Mouse (Mus musculus): Measurements from ENCODE around the gene Agbl3. TPM values are rescaled to one million over a fixed set of nuclear protein-coding genes. Genes with fewer than 3 reads are reported as not detected.

Gene Agbl3
- polyA plus RNA-seq, 1 experiment, result 6.8 TPM

- no peak overlapping the region for H3K27ac ChIP-seq (ENCODE audit: insufficient read depth, low read length)
- TF ChIP-seq POLR2A (IDR thresholded peaks at IDR 0.05; ENCODE audit: low read depth, low read length) (peak; percentile 51; the same call in 1 of the 2 replicates), CTCF (IDR thresholded peaks at IDR 0.05; ENCODE audit: borderline replicate concordance, insufficient read depth, low read length) (no peak)
- peaks cover 2% of the 10 kb centered on the region; the same call in 1 of the 2 replicates for H3K4me1 ChIP-seq (ENCODE audit: control insufficient read depth, insufficient read depth, low read length)
- peak overlapping the region; percentile 73 for H3K4me3 ChIP-seq (ENCODE audit: insufficient read depth, low read length)
These were observed 96.6 kb downstream of the Agbl3 start for GRCm38 (mm10) chr6:34876835-34877156.

GRCm38 (mm10) chr6:34877509-34878321 is 97.5 kb downstream of the Agbl3 start, which contains the start of gene Cyren:
Gene Cyren, minus strand, starts transcription at chr6:34878060.
- H3K4me3 ChIP-seq (ENCODE audit: insufficient read depth, low read length), result peak within 1 kb of the TSS; percentile 73
- H3K27ac ChIP-seq (ENCODE audit: insufficient read depth, low read length), result peak within 1 kb of the TSS; percentile 82
- peaks cover 2% of the 10 kb centered on the region; the same call in 1 of the 2 replicates for H3K4me1 ChIP-seq (ENCODE audit: control insufficient read depth, insufficient read depth, low read length)
- TF ChIP-seq POLR2A (IDR thresholded peaks at IDR 0.05; ENCODE audit: low read depth, low read length) (peak; percentile 76), CTCF (IDR thresholded peaks at IDR 0.05; ENCODE audit: borderline replicate concordance, insufficient read depth, low read length) (no peak)

- TF ChIP-seq POLR2A (IDR thresholded peaks at IDR 0.05; ENCODE audit: low read depth, low read length) (no peak), CTCF (IDR thresholded peaks at IDR 0.05; ENCODE audit: borderline replicate concordance, insufficient read depth, low read length) (no peak)
- Histone ChIP-seq H3K4me3 (ENCODE audit: insufficient read depth, low read length) (no peak overlapping the region), H3K4me1 (ENCODE audit: control insufficient read depth, insufficient read depth, low read length) (peaks cover 2% of the 10 kb centered on the region; the same call in 1 of the 2 replicates), H3K27ac (ENCODE audit: insufficient read depth, low read length) (no peak overlapping the region)
These were observed 99.0 kb downstream of the Agbl3 start for GRCm38 (mm10) chr6:34879101-34879740.

- H3K27ac ChIP-seq (ENCODE audit: insufficient read depth, low read length), result no peak overlapping the region
- H3K4me1 ChIP-seq (ENCODE audit: control insufficient read depth, insufficient read depth, low read length), result peaks cover 2% of the 10 kb centered on the region; the same call in 1 of the 2 replicates
- no peak overlapping the region for H3K4me3 ChIP-seq (ENCODE audit: insufficient read depth, low read length)
- TF ChIP-seq POLR2A (IDR thresholded peaks at IDR 0.05; ENCODE audit: low read depth, low read length) (no peak), CTCF (IDR thresholded peaks at IDR 0.05; ENCODE audit: borderline replicate concordance, insufficient read depth, low read length) (0 out of 2 replicates have a peak, but pooled peaks have one; percentile 8)
These were observed 99.8 kb downstream of the Agbl3 start for GRCm38 (mm10) chr6:34879911-34880475.

- Histone ChIP-seq H3K27ac (ENCODE audit: insufficient read depth, low read length) (no peak overlapping the region), H3K4me3 (ENCODE audit: insufficient read depth, low read length) (no peak overlapping the region), H3K4me1 (ENCODE audit: control insufficient read depth, insufficient read depth, low read length) (no peaks in the 10 kb centered on the region)
- TF ChIP-seq POLR2A (IDR thresholded peaks at IDR 0.05; ENCODE audit: low read depth, low read length) (no peak), CTCF (IDR thresholded peaks at IDR 0.05; ENCODE audit: borderline replicate concordance, insufficient read depth, low read length) (no peak)
These were observed 104.5 kb downstream of the Agbl3 start for GRCm38 (mm10) chr6:34884724-34885123.

- H3K27ac ChIP-seq (ENCODE audit: insufficient read depth, low read length), result no peak overlapping the region
- TF ChIP-seq CTCF (IDR thresholded peaks at IDR 0.05; ENCODE audit: borderline replicate concordance, insufficient read depth, low read length) (no peak), POLR2A (IDR thresholded peaks at IDR 0.05; ENCODE audit: low read depth, low read length) (no peak)
- no peaks in the 10 kb centered on the region for H3K4me1 ChIP-seq (ENCODE audit: control insufficient read depth, insufficient read depth, low read length)
- no peak overlapping the region for H3K4me3 ChIP-seq (ENCODE audit: insufficient read depth, low read length)
These were observed 107.1 kb downstream of the Agbl3 start for GRCm38 (mm10) chr6:34887131-34887850.

- H3K4me3 ChIP-seq (ENCODE audit: insufficient read depth, low read length), result no peak overlapping the region
- no peak overlapping the region for H3K27ac ChIP-seq (ENCODE audit: insufficient read depth, low read length)
- TF ChIP-seq POLR2A (IDR thresholded peaks at IDR 0.05; ENCODE audit: low read depth, low read length) (no peak), CTCF (IDR thresholded peaks at IDR 0.05; ENCODE audit: borderline replicate concordance, insufficient read depth, low read length) (no peak)
- H3K4me1 ChIP-seq (ENCODE audit: control insufficient read depth, insufficient read depth, low read length), result no peaks in the 10 kb centered on the region
These were observed 109.0 kb downstream of the Agbl3 start for GRCm38 (mm10) chr6:34889185-34889584.

- TF ChIP-seq CTCF (IDR thresholded peaks at IDR 0.05; ENCODE audit: borderline replicate concordance, insufficient read depth, low read length), result no peak
- no peak for TF ChIP-seq POLR2A (IDR thresholded peaks at IDR 0.05; ENCODE audit: low read depth, low read length)
- no peak overlapping the region for H3K4me3 ChIP-seq (ENCODE audit: insufficient read depth, low read length)
- H3K27ac ChIP-seq (ENCODE audit: insufficient read depth, low read length), result no peak overlapping the region
These were observed 115.3 kb downstream of the Agbl3 start for GRCm38 (mm10) chr6:34895569-34895968.

GRCm38 (mm10) chr6:34896168-34896780 is 116.0 kb downstream of the Agbl3 start:
- Histone ChIP-seq H3K27ac (ENCODE audit: insufficient read depth, low read length) (no peak overlapping the region), H3K4me1 (ENCODE audit: control insufficient read depth, insufficient read depth, low read length) (no peaks in the 10 kb centered on the region), H3K4me3 (ENCODE audit: insufficient read depth, low read length) (no peak overlapping the region)
- TF ChIP-seq CTCF (IDR thresholded peaks at IDR 0.05; ENCODE audit: borderline replicate concordance, insufficient read depth, low read length) (no peak), POLR2A (IDR thresholded peaks at IDR 0.05; ENCODE audit: low read depth, low read length) (no peak)

More at GRCm38 (mm10) chr6:34895569-34895968, 115.3 kb downstream of the Agbl3 start:
- H3K4me1 ChIP-seq (ENCODE audit: control insufficient read depth, insufficient read depth, low read length), result no peaks in the 10 kb centered on the region
